Mouse (Mus musculus) bone marrow macrophage, adult 2 months (primary cell): ENCODE results near the gene Pkp4. TPM values are rescaled to one million over a fixed set of nuclear protein-coding genes. Genes with fewer than 3 reads are reported as not detected.

Source experiments
- H3K27ac ChIP-seq: 2 replicates; pipeline ENCODE4 v1.5.1; 2012; ENCODE audit warnings: low read depth, low read length; ENCODE audit not compliant: insufficient read depth
- H3K4me1 ChIP-seq: 2 replicates; pipeline ENCODE4 v1.6.1; 2012; ENCODE audit warnings: low read length; ENCODE audit not compliant: control insufficient read depth, insufficient read depth
- H3K4me3 ChIP-seq: 2 replicates; pipeline ENCODE4 v1.5.1; 2012; ENCODE audit warnings: mild to moderate bottlenecking, low read length, moderate library complexity; ENCODE audit not compliant: insufficient read depth
- CTCF ChIP-seq: IDR thresholded peaks from 2 replicates; pipeline ENCODE4 v1.5.1; 2012; ENCODE audit warnings: low read depth, mild to moderate bottlenecking, low read length, moderate library complexity
- POLR2A ChIP-seq: IDR thresholded peaks from 2 replicates; pipeline ENCODE4 v1.6.1; 2012; ENCODE audit warnings: mild to moderate bottlenecking, low read depth, low read length, borderline replicate concordance
- polyA plus RNA-seq: library from polyadenylated mRNA; stranded (reverse); fragments of >200 nt; gene quantifications from 2 replicates; pipeline ENCODE4 v1.2.4, GENCODE M21; 2012; ENCODE audit not compliant: missing spikeins, insufficient read depth, insufficient read length

The Pkp4 gene
- polyA plus RNA-seq, 1 experiment: 20.0 TPM

DNA sequence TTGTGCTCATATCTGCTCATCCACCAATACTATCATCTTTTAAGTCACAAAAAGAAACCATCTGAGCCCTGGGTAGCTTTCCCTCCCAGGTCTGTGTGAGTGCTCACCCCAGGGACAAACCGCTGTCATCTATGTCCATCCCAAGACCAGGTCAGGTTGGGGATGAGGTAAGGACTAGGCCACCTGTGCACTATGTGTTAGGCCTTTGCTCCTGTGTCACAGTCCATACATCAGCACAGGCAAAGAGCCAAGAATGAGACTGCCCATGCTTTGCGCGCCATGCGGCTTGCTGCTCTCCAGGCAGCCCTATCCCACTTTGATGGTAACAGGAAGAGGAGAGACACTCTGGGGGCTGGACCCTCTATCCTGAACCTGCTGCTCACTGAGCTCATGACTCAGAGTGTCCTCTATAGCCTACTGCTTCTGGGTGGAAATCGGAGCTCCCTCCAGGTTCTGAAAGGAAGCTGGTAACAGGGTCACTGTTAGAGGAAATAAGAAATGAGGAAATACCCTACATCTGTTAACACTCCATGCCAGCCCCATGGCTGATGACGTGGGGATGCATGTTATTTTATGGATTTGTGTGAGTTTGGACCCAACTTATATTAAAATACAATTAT, 182.1 kb downstream of the Pkp4 start:
- peak overlapping the region; percentile 54 for H3K27ac ChIP-seq
- H3K4me3 ChIP-seq: no peak overlapping the region
- TF ChIP-seq CTCF: no peak
- no peak for TF ChIP-seq POLR2A
- H3K4me1 ChIP-seq: peaks cover 40% of the 10 kb centered on the region

DNA sequence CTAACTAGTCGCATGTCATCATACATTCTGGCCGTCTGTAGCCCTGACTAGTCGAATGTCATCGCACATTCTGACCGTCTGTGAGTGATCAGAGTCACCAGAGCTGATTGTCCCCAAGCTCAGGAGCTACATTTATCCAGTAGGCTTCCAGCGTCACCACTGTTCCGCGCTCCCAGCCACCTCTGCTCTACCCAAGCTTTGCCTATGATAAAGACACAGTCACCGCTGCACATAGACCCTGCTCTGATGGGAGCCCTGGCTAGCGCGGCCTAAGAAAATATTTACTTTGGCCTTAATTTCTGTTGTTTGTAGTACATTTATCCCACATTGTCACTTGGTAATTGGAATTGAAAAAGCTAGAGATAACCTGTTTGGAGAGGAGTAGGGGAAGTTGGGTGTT, 183.2 kb downstream of the Pkp4 start:
- no peak overlapping the region for H3K27ac ChIP-seq
- no peak overlapping the region for H3K4me3 ChIP-seq
- no peak for TF ChIP-seq POLR2A
- TF ChIP-seq CTCF: no peak
- peaks cover 30% of the 10 kb centered on the region for H3K4me1 ChIP-seq

DNA sequence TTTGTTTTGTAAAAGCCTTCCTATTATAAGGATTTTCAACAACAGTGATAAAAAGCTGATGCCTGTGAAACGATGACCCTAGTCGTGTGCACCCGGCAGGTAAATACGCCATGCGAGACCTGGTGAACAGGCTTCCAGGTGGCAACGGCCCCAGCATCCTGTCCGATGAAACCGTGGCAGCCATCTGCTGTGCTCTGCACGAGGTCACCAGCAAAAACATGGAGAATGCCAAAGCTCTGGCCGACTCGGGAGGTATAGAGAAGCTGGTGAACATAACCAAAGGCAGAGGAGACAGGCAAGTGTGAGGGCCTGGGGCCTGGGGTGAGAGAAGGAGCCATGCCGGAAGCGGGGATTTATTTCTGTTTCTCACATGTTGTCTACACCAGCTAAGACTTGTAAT, 184.0 kb downstream of the Pkp4 start:
- H3K4me3 ChIP-seq: no peak overlapping the region
- peaks cover 25% of the 10 kb centered on the region for H3K4me1 ChIP-seq
- no peak for TF ChIP-seq CTCF
- TF ChIP-seq POLR2A: no peak
- H3K27ac ChIP-seq: no peak overlapping the region

DNA sequence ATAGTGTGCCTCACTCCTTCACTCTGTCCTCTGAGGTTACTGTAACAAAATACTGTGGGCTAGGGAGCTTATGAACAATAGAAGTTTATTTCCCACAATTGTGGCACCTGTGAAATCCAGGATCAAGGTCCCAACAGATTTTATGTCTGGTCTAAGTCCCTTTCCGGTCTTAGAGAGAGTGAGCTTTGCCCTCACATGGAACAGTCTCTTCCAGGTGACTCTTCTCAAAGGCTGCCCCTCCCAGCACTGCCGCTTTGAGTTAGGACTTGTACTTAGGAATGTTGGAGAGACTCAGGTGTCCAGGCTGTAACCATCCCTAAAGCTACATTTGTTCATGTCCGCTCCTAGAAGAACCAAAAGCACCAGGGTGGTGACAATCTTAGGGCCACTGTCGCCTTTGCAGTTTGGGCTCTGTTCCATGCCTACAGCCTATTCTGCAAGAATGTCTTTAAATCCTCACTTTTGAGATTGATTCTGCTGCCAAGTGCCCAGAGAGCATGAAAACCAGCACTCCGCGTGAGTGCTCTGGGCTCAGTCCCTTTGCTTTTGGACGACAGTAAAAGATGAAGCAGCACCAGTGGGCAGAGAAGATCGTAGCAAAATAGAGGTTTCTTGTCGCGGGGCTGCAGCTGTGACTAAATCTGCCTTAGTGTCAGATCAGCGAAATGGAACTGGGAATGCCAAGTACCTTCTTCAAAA, 184.6 kb downstream of the Pkp4 start:
- no peak overlapping the region for H3K27ac ChIP-seq
- H3K4me1 ChIP-seq: peaks cover 25% of the 10 kb centered on the region
- H3K4me3 ChIP-seq: no peak overlapping the region
- TF ChIP-seq CTCF: no peak
- TF ChIP-seq POLR2A: no peak

DNA sequence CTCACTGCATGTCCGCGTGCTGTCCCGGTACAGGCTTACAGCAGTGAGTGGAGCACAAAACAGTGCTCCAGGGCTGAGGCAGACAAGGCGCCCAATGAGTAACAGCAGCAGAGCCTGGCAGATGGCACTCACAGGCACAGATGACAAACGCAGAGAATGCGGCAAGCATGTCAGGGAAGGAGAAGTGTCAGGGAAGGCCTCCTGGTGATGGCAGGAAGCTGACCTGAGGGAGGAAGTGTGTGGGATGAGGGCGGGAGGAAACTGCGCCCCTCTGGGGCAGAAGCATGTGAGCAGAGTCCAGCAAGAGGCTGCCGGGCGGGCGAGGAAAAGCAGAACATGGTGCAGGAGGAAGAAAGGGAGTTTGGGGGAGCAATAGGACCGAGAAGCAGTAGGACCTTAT, 185.8 kb downstream of the Pkp4 start:
- peak overlapping the region; percentile 2 for H3K4me3 ChIP-seq
- peak overlapping the region; percentile 84 for H3K27ac ChIP-seq
- H3K4me1 ChIP-seq: peaks cover 25% of the 10 kb centered on the region
- no peak for TF ChIP-seq CTCF
- no peak for TF ChIP-seq POLR2A

DNA sequence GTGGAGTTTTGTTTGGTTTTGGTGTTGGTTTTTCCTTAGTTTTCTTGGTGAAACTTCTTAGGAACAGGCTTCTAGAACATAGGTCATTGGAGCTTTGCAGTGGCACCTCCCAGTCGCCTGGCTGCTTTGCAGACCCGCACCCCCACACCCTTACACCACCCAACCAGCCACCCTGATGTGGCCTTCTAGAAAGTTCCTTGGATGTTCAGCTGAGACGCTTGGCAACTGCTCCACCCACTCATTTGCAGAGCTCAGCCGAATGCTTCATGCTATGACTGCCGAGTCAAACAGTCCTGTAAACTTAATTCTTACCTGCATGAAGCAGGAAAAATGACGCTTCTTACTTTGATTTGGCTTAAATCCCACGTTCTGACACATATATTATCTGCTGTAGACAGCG, 187.9 kb downstream of the Pkp4 start:
- no peak overlapping the region for H3K4me3 ChIP-seq
- TF ChIP-seq CTCF (no peak), POLR2A (no peak)
- no peak overlapping the region for H3K27ac ChIP-seq
- H3K4me1 ChIP-seq: peaks cover 12% of the 10 kb centered on the region

DNA sequence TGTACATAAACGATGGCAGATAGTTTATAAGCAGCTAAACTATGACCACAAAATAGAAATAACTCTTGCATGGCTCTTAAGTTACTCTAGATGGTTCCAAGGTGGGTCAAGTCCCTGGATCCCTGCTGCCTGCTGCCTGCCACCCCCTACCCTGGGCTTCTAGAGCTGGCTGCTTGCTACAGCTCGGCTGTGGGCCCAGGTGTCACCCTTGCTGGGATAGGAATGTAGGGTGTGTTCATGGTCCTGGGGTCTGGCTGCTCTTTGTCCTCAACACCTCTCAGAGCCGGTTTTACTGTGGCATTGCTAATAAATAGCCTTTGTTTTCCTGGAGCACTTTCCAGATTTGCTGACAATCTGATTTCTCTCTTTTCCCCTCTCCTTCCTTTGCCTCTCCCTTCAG, 189.4 kb downstream of the Pkp4 start:
- TF ChIP-seq POLR2A (no peak), CTCF (no peak)
- Histone ChIP-seq H3K27ac (no peak overlapping the region), H3K4me3 (no peak overlapping the region), H3K4me1 (peaks cover 12% of the 10 kb centered on the region)

DNA sequence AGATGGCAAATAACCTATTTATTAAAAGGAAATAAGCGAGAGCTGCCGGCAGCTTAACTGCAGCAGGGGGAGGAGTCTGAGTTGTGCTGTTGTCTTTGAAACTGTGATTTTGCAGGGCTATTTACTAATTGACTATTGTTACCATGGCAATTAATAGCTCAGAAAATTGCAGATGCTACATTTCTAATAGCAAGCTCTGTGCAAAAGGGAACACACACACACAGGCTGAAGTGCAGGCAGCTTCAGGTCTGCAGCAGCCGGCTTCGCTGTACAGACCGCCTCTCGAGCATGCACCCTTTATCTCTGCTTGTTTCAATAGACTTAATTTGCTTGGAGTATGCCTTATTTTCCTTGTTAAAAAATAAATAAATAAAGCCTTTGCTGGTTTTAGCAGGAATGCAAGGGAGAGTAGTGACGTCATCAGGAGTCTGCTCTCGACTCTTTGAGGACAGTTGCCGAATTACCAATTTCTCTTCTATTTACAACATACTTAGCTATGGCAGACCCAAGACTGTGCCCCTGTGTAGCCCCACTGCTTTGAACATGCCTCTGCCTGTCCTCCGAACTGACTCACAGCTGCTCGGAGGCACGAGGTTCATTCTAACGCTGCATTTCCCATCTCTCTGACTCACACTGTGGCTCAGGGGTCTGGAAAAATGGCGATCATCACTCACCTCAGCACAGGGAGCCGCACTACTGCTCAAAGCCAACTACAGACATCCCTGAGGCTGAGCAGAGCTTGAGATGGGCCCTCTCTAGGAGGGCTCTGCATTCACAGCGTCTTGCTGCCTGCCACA, 190.9 kb downstream of the Pkp4 start:
- TF ChIP-seq CTCF: no peak
- TF ChIP-seq POLR2A: no peak
- Histone ChIP-seq H3K27ac (no peak overlapping the region), H3K4me3 (no peak overlapping the region), H3K4me1 (peaks cover 8% of the 10 kb centered on the region)

DNA sequence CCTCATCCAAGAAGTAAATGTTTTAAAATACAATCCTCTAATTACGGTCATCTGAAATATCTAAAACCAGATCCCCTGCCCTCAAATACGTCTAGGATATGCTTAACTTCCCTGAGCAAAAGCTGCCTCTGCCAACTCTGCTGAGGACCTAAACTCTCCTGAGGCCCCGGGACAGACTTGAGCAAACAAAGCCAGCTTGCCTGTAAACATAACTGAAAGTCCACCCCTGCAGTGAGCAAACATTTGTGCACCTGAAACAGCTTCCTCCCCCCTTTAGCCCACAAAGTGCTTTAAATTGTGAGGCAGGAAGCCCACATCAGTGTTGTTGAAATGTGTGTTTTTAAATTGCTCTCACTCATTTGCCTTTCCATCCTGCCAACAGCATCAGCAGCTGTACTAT, 193.2 kb downstream of the Pkp4 start:
- Histone ChIP-seq H3K4me1 (no peaks in the 10 kb centered on the region), H3K27ac (no peak overlapping the region), H3K4me3 (no peak overlapping the region)
- no peak for TF ChIP-seq CTCF
- TF ChIP-seq POLR2A: no peak
